Mouse (Mus musculus) lung, embryonic 15.5 days (tissue): ENCODE results near the gene Rab24. TPM values are rescaled to one million over a fixed set of nuclear protein-coding genes. Genes with fewer than 3 reads are reported as not detected.

Experiments used
- ATAC-seq: fragments of 200-750 bp; cut with Nextera tagmentation; 2 replicates; pipeline ENCODE4 v1.8.0; 2017; ENCODE audit warnings: moderate number of reproducible peaks, borderline replicate concordance; ENCODE audit not compliant: low FRiP score, low TSS enrichment; ENCODE audit errors: extremely low read depth
- H3K27ac ChIP-seq: fragments of 300-500 bp; sonication (generic); 2 replicates; pipeline ENCODE4 v1.5.1; 2015; ENCODE audit warnings: moderate library complexity, mild to moderate bottlenecking, inconsistent platforms
- H3K27me3 ChIP-seq: fragments of 300-500 bp; sonication (generic); 2 replicates; pipeline ENCODE4 v1.6.1; 2015; ENCODE audit warnings: inconsistent platforms
- H3K36me3 ChIP-seq: fragments of 300-500 bp; sonication (generic); 2 replicates; pipeline ENCODE4 v1.6.1; 2015; ENCODE audit warnings: inconsistent platforms
- H3K4me1 ChIP-seq: fragments of 300-500 bp; sonication (generic); 2 replicates; pipeline ENCODE4 v1.6.1; 2015; ENCODE audit warnings: inconsistent platforms
- H3K4me2 ChIP-seq: fragments of 300-500 bp; sonication (generic); 2 replicates; pipeline ENCODE4 v1.6.1; 2015; ENCODE audit warnings: inconsistent platforms, mild to moderate bottlenecking, moderate library complexity
- H3K4me3 ChIP-seq: fragments of 300-500 bp; sonication (generic); 2 replicates; pipeline ENCODE4 v1.5.1; 2015; ENCODE audit warnings: mild to moderate bottlenecking, inconsistent platforms
- H3K9ac ChIP-seq: fragments of 300-500 bp; sonication (generic); 2 replicates; pipeline ENCODE4 v1.6.1; 2015; ENCODE audit warnings: inconsistent platforms
- H3K9me3 ChIP-seq: fragments of 300-500 bp; sonication (generic); 2 replicates; pipeline ENCODE4 v1.6.1; 2016; ENCODE audit warnings: inconsistent platforms
- WGBS: fragments of 180-500 bp; shearing (Covaris S2); methylation state at CpG from one replicate; pipeline ENCODE4 v1.1.7; 2015; 5-methylcytosine and 5-hydroxymethylcytosine counted together
- polyA plus RNA-seq: library from polyadenylated mRNA; unstranded; fragments of >200 nt; fragmentation: Nextera tagmentation; extraction: Ambion mirVana; gene quantifications from 2 replicates; pipeline ENCODE4 v1.2.1, GENCODE M21; 2015

The Rab24 gene
- polyA plus RNA-seq, 1 experiment from 2014 or later: 87.6 TPM

DNA sequence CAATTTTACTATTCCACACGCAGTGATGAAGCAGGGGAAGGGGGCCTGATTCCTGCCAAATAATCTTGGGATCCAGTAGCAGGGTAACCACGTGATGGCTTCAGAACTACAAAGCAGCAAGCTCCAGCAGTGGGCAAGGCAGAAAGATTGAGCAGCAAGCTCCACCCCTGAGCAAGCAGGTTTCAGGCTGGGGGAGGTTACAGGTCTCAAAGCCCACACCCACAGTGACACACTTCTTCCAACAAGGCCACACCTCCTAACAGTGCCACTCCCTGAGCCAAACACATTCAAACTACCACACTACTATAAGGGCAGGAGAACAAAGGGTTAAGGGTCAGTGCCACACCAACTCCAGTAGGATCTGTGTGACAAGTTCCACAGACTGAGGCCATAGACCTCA lies 17.5 kb upstream of the Rab24 start:
- Histone ChIP-seq H3K9ac (no peak overlapping the region), H3K4me2 (no peak overlapping the region), H3K27ac (no peak overlapping the region), H3K4me3 (no peak overlapping the region), H3K27me3 (no peaks in the 10 kb centered on the region), H3K9me3 (no peaks in the 10 kb centered on the region), H3K4me1 (no peaks in the 10 kb centered on the region), H3K36me3 (peaks cover 6% of the 10 kb centered on the region)
- 26% methylated on average over 2 of the region's 2 CpGs for WGBS
- no peak for ATAC-seq

- 61% methylated on average over 12 of the region's 12 CpGs for WGBS
- no peak overlapping the region for H3K4me3 ChIP-seq
- H3K27ac ChIP-seq: no peak overlapping the region
- ATAC-seq: no peak
- no peaks in the 10 kb centered on the region for H3K9me3 ChIP-seq
- H3K4me1 ChIP-seq: no peaks in the 10 kb centered on the region
- H3K27me3 ChIP-seq: no peaks in the 10 kb centered on the region
- no peaks in the 10 kb centered on the region for H3K36me3 ChIP-seq
- no peak overlapping the region for H3K4me2 ChIP-seq
- no peak overlapping the region for H3K9ac ChIP-seq
These were observed 16.6 kb upstream of the Rab24 start for GRCm38 (mm10) chr13:55338131-55339054.

DNA sequence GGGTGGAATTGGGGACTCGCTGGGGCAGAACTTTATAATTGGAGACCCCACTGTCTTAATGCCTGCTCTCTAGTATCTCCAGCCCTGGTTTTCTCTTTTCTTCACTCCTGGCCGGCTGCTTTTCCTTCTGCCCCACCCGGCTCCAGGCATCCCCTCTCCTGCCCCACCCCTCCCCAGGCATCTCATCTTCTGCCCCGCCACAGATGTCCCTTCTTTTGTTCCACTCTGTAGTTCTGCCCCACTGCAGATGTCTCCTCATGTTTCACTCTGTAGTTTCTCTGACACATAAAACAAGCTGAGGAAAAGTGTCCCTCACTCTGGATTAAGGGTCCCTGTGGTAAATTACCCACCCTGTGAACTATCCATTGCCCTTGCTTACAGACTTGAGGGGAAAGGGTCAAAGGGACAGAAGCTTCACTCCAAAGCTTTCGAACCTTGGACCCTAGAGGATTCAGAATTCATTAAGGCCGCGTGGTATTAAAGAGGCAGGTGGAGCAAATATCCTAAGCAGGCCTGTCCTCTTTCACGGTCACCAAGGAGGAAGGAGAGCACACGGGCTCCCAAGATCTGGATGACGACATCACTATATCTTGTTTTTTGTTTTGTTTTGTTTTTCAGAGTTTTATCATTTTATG lies 15.7 kb upstream of the Rab24 start:
- Histone ChIP-seq H3K9me3 (no peaks in the 10 kb centered on the region), H3K4me1 (no peaks in the 10 kb centered on the region), H3K4me2 (no peak overlapping the region), H3K27me3 (no peaks in the 10 kb centered on the region), H3K4me3 (no peak overlapping the region), H3K36me3 (no peaks in the 10 kb centered on the region), H3K9ac (no peak overlapping the region), H3K27ac (no peak overlapping the region)
- ATAC-seq: no peak
- WGBS: 74% methylated on average over 10 of the region's 10 CpGs

- H3K9ac ChIP-seq: no peak overlapping the region
- WGBS: 71% methylated on average over 4 of the region's 4 CpGs
- H3K36me3 ChIP-seq: no peaks in the 10 kb centered on the region
- H3K4me3 ChIP-seq: no peak overlapping the region
- H3K9me3 ChIP-seq: no peaks in the 10 kb centered on the region
- no peak overlapping the region for H3K27ac ChIP-seq
- H3K27me3 ChIP-seq: no peaks in the 10 kb centered on the region
- no peak for ATAC-seq
- peaks cover 5% of the 10 kb centered on the region for H3K4me1 ChIP-seq
- H3K4me2 ChIP-seq: no peak overlapping the region
These were observed 14.0 kb upstream of the Rab24 start for GRCm38 (mm10) chr13:55335701-55336100.

GRCm38 (mm10) chr13:55332331-55332730 lies 10.6 kb upstream of the Rab24 start:
- WGBS: 81% methylated on average over 3 of the region's 3 CpGs
- Histone ChIP-seq H3K36me3 (no peaks in the 10 kb centered on the region), H3K4me3 (no peak overlapping the region), H3K9me3 (no peaks in the 10 kb centered on the region), H3K4me1 (peaks cover 33% of the 10 kb centered on the region), H3K27ac (no peak overlapping the region), H3K27me3 (no peaks in the 10 kb centered on the region), H3K9ac (no peak overlapping the region), H3K4me2 (no peak overlapping the region)
- no peak for ATAC-seq

- Histone ChIP-seq H3K27ac (peak overlapping the region; percentile 98), H3K9me3 (no peaks in the 10 kb centered on the region), H3K4me2 (peak overlapping the region; percentile 91), H3K9ac (peak overlapping the region; percentile 78; the same call in 1 of the 2 replicates), H3K4me3 (peak overlapping the region; percentile 78), H3K4me1 (peaks cover 36% of the 10 kb centered on the region), H3K36me3 (peaks cover 7% of the 10 kb centered on the region), H3K27me3 (no peaks in the 10 kb centered on the region)
- 46% methylated on average over 14 of the region's 14 CpGs for WGBS
- ATAC-seq: no peak; the same call in 1 of the 2 replicates
These were observed 9.0 kb upstream of the Rab24 start for GRCm38 (mm10) chr13:55330567-55331400.

GRCm38 (mm10) chr13:55329683-55330566 lies 8.2 kb upstream of the Rab24 start, which contains the start of gene Mxd3:
Gene Mxd3 (minus strand): TSS chr13:55329823.
- peaks cover 40% of the 10 kb centered on the region for H3K4me1 ChIP-seq
- peak within 1 kb of the TSS; percentile 98 for H3K27ac ChIP-seq
- ATAC-seq: peak; percentile 88
- H3K4me3 ChIP-seq: peak within 1 kb of the TSS; percentile 78
- H3K36me3 ChIP-seq: peaks cover 15% of the 10 kb centered on the region
- whole genome bisulfite sequencing: under 1% methylated on average over 75 of the region's 82 CpGs
- H3K9me3 ChIP-seq: no peaks in the 10 kb centered on the region
- peak within 1 kb of the TSS; percentile 91 for H3K4me2 ChIP-seq
- peak within 1 kb of the TSS; percentile 78 for H3K9ac ChIP-seq
- no peaks in the 10 kb centered on the region for H3K27me3 ChIP-seq

GRCm38 (mm10) chr13:55329109-55329682 lies 7.5 kb upstream of the Rab24 start:
- peak overlapping the region; percentile 98 for H3K27ac ChIP-seq
- H3K36me3 ChIP-seq: peaks cover 19% of the 10 kb centered on the region
- H3K9ac ChIP-seq: peak overlapping the region; percentile 78
- under 1% methylated on average over 28 of the region's 29 CpGs for WGBS
- H3K4me1 ChIP-seq: peaks cover 40% of the 10 kb centered on the region
- no peaks in the 10 kb centered on the region for H3K27me3 ChIP-seq
- peak overlapping the region; percentile 91 for H3K4me2 ChIP-seq
- peak overlapping the region; percentile 78 for H3K4me3 ChIP-seq
- no peaks in the 10 kb centered on the region for H3K9me3 ChIP-seq
- peak; percentile 31 for ATAC-seq

DNA sequence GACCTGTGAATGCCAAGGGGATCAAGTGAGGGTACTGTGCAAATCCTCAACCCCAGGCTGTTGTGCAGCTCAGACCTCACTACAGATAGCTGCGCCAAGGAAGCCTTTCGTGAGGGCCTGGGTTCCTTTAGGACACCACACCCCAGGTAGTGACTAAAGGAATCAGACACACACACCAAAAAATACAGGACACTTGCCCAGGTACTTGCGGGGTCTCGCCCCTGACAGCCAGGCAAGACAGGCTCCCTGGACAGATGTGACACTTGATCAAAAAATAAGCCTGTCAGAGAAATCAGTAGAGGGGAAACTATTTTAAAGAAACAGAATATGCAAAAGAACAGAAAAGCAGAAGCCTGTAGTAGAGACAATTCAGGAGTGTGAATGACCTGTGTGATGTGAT lies 6.9 kb upstream of the Rab24 start:
- WGBS: 83% methylated on average over 4 of the region's 4 CpGs
- Histone ChIP-seq H3K4me3 (peak overlapping the region; percentile 78), H3K27ac (no peak overlapping the region; the same call in 1 of the 2 replicates), H3K4me1 (peaks cover 43% of the 10 kb centered on the region), H3K27me3 (no peaks in the 10 kb centered on the region), H3K9me3 (no peaks in the 10 kb centered on the region), H3K4me2 (peak overlapping the region; percentile 91), H3K36me3 (peaks cover 25% of the 10 kb centered on the region), H3K9ac (peak overlapping the region; percentile 78)
- ATAC-seq: no peak

DNA sequence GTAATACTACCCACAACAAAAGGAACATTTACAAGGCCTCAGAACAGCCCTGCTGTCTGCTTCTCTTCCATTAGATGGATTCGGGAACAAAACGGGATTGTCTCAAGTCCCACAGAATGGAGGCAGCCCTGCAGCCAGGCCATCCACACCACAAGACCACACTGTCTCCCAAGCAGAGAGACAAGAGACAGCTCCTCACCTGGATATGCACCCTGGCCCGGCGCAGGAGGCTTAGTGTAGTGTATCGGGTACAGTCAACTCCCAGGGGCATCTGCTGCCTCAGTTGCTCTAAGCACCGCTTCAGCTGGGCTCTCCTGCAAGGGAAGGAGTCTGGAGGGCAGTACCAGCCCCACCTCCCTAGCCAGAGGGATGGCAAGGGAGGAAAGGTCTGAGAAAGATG lies 6.4 kb upstream of the Rab24 start:
- peaks cover 30% of the 10 kb centered on the region for H3K36me3 ChIP-seq
- no peak overlapping the region for H3K27ac ChIP-seq
- no peak for ATAC-seq
- H3K4me3 ChIP-seq: peak overlapping the region; percentile 78
- H3K4me2 ChIP-seq: peak overlapping the region; percentile 91
- H3K9me3 ChIP-seq: no peaks in the 10 kb centered on the region
- H3K9ac ChIP-seq: peak overlapping the region; percentile 78
- H3K4me1 ChIP-seq: peaks cover 48% of the 10 kb centered on the region
- H3K27me3 ChIP-seq: no peaks in the 10 kb centered on the region
- 84% methylated on average over 6 of the region's 6 CpGs for WGBS
